Mouse (Mus musculus): ENCODE measurements around the gene F5.

F5 gene

GRCm38 (mm10) chr1:164151387-164152088 lies at the start of gene F5:
Gene F5 (plus strand): TSS chr1:164151838.
- no peak for DNase-seq

DNA sequence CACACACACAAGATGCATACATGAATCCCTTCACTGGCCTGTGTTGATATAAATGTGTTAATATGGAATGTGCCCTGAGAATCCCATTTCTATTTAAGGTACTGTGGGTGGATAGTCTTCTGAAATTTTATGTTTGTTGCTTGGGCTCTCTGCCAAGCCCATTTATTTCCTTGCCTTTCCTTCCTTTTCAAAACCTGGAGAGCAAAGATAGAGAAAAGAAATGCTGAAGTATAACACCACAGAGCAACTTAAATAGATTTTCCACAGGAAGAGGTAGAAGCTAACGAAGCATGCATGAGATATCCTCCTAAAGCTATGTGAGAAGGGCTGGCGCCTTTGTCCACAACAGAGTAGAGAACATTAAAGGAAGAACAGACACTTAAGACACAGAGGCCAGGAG lies 41.9 kb upstream of the F5 start:
- DNase-seq: no peak

DNA sequence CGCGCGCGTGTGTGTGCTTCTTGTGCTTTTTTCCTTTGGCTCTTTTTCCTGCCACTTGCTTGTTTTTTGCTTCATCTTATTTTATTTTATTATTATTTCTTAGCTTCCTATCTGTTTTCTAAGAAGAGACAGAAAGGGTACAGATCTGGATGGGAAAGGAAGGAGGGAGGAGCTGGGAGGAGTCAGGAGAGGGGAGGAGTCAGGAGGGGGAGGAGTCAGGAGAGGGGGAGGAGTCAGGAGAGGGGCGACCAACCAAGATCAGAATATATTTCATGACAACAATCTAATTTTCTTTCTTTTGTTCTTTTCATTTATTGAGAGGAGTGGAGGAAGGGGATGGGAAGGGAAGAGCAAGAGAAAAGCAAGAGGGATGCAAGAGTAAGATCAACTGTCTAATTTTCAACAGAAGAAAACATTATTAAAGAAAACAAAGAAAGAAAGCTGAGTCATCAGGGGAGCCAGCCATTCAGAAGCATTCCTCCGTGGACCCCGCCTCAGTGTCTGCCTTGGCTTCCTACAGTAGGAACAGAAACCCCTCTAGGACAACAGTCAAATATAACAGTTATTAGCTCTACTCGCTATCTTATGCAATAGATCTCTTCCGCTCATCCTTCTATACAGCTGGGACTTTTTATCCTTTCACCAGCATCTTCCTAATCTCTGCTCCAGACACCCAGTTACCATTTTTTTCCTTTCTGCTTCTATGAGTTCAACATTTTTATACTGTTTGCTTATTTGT lies 40.9 kb upstream of the F5 start:
- no peak for DNase-seq

DNA sequence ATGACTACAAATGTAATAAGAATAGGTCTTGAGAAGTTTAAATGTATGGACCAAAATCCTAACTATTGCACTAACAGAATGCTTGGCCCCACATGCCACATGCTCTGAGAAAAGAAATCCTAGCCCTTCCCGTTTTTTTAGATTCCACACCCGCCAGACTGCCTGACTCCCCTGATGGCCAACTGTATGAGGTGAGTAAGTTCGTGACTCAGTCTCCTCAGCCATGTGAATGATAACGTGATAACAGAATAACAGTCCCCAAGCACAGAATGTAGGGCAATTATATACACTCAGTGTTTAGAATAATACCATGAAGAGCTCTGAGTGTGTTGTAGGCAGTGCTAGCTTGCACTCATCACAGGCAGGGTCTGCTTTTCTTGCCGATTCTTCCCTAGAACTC lies 37.4 kb upstream of the F5 start:
- DNase-seq: no peak

GRCm38 (mm10) chr1:164114947-164115493 lies 36.6 kb upstream of the F5 start, which contains the start of gene Selp:
Gene Selp (plus strand): TSS chr1:164115264.
- DNase-seq: no peak

- no peak for DNase-seq
Observed at GRCm38 (mm10) chr1:164115647-164116046, 36.0 kb upstream of the F5 start.

DNA sequence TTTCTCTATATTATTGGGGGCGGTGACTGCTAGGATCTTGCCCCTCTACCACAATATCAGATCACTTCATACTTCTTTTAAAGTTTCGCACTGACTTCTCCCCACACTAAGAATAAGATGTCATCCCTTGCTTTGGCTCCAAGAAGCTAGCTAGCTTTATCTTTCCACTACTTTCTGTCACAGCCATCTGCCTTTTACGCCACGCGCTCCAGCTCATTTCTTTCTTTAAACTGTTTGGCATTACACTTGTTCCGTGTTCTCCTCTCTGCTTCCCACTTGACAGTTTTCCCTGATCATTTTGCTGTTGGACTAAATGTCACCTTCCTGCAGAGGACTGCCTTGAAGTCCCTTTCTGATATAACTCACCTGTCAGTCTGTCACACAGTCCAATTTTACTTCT lies 33.8 kb upstream of the F5 start:
- no peak for DNase-seq

- no peak for DNase-seq
Observed at GRCm38 (mm10) chr1:164119892-164120776, 31.5 kb upstream of the F5 start.

DNA sequence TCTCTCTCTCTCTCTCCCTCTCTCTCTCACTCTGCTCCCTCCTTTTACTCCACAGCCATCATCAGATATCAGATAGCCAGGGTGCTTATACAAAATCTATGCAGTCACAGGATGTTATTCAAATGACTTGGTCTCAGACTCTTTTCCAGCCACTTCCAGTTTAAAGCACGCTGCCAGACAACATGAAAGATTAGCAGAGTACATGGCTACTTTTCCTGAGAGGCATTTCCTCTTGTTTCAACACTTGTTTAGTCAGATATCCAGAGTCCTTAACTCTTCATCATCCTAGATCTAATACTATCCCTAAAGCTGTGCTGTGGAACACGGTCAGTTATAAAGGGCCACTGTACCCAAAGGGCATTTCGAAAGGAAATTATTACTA lies 30.9 kb upstream of the F5 start:
- DNase-seq: no peak

GRCm38 (mm10) chr1:164123836-164124235 lies 27.8 kb upstream of the F5 start:
- DNase-seq: no peak

DNA sequence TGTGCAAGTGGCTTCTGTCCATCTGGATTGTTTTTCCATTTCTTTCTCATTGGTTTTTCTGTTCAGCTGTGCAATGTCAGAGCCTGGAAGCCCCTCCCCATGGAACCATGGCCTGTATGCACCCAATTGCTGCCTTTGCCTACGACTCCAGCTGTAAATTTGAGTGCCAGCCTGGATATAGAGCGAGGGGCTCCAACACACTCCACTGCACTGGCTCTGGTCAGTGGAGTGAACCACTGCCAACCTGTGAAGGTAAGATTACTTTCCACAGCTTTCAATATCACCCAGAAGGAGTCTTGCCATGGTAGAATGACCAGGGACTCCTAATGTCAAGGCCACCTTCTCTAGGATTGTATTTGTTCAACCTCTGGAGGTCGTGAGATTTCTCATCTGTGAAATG lies 21.6 kb upstream of the F5 start:
- no peak for DNase-seq

GRCm38 (mm10) chr1:164132609-164133008 lies 19.0 kb upstream of the F5 start:
- DNase-seq: no peak

DNA sequence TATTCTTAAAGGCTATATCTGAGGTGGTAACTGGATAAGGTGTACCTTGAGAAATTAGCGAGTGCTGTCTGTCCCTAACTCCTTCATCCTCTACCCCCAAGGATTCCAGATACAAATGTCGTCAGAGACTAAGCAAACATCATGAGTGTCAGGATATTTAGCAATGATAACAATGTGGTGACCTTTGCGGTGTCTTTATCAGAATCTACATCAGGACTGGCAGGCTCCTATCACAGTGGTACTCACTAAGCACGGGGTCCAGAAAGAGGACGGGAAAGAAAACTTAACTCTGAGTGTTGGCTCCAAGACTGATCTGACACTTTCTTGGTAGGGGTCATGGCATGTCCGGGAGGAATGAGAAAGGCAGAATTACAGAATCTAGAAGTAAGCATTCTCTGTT lies 17.5 kb upstream of the F5 start:
- no peak for DNase-seq

- no peak for DNase-seq
Observed at GRCm38 (mm10) chr1:164135360-164135759, 16.3 kb upstream of the F5 start.

DNA sequence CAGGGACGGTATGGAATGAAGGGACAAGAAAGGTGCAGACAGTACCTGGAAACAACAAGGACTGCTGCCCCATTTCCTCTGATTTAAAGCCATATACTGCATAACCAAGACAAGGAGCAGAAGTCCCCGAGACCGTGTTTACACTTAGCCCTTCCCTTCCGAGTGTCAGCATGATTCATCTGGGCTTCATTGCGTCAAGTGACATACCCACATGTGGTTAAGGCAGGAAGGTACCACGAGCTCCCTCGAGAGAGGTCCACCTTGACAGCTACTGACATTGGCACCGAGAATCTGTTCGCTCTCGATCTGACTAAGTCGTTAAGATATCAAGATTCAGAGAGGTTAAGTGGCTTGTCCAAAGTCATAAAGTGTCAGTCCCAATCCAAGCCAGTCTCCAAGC lies 15.7 kb upstream of the F5 start:
- DNase-seq: no peak

- DNase-seq: no peak
Observed at GRCm38 (mm10) chr1:164136636-164137035, 15.0 kb upstream of the F5 start.

DNA sequence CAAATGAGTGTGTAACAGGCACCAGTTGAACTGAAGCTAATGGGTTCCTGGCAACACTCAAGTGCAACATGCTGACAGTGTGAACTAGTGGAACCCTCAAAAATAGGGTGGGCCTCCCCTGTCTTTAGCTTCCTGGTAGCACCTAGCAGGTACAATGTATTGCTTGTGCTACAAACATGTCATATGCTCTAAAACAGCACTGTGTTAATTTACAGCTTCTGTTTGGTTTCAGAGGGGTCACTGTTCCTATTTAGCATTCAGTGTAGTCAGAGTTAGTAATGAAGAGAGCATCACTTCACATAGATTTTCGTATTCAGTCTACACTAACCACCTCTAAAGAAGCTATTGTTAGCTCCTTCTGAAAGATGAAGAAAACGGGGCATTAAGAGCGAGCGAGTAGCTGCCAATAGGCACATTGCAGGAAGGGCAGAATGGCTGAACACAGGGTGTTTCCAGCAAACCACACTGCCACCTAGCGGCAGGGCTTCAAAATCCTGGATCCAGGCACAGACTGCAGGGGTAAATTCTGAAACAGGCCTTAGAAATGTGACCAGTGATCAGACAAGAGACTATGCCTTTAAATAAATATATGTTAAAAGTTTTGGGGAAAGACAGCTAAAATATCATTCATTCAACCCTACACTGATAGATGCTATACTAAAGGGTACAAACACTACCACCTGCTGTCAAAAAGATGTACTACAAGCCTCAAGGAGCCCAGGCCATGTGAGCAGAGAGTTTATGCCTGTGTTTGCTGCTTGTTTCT lies 13.1 kb upstream of the F5 start:
- peak; percentile 85 for DNase-seq

GRCm38 (mm10) chr1:164139464-164139863 lies 12.2 kb upstream of the F5 start:
- DNase-seq: no peak

DNA sequence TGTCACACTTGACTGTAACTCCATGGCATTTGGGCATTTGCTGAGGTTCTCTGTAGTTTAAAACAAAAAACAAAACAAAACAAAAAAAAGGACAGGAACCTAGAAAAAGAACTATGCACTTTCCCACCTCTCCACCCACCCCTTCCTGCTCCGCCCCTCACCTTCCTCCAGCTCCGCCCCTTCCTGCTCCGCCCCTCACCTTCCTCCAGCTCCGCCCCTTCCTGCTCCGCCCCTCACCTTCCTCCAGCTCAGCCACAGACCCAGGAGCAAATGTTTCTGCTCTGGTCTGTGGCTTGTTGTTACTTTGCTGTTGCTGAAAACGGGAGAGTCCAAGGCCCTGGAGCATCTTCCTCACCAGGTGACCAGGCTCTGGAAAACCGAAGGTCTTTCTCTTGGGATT lies 2.6 kb upstream of the F5 start:
- no peak for DNase-seq

- DNase-seq: no peak
Observed at GRCm38 (mm10) chr1:164152836-164153235, 1.2 kb downstream of the F5 start.

GRCm38 (mm10) chr1:164154983-164155382 lies 3.3 kb downstream of the F5 start:
- DNase-seq: no peak

- DNase-seq: no peak
Observed at GRCm38 (mm10) chr1:164158571-164158970, 6.9 kb downstream of the F5 start.

- no peak for DNase-seq
Observed at GRCm38 (mm10) chr1:164159781-164160180, 8.1 kb downstream of the F5 start.
